Mouse (Mus musculus): ENCODE results near the gene Plscr1. TPM values are rescaled to one million over a fixed set of nuclear protein-coding genes. Genes with fewer than 3 reads are reported as not detected.

Plscr1 gene
- total and polyA plus RNA-seq, 3 experiments, result 5.5 to 9.5 TPM; not detected in 1

Other genes with a start within 250 kb of the Plscr1 start
- not detected in 2 replicates for gene Plscr5, start 56.8 kb upstream of the Plscr1 start, total RNA-seq (2012; rRNA removed)
- not detected for gene Plscr5, start 56.8 kb upstream of the Plscr1 start, polyA plus RNA-seq (2012; ENCODE audit: insufficient read depth in 1 of 2, insufficient read length in 2 of 2, low read depth in 1 of 2, low replicate concordance in 2 of 2, missing spikeins in 1 of 2)
- gene Plscr2, start 25.9 kb downstream of the Plscr1 start, total RNA-seq (2012; rRNA removed), result 0.16 and 0.19 TPM in 2 replicates
- under 1 TPM in 1 of 2 experiments, not detected in 1; 0.11 TPM for gene Plscr2, start 25.9 kb downstream of the Plscr1 start, polyA plus RNA-seq (2012; ENCODE audit: insufficient read depth in 1 of 2, insufficient read length in 2 of 2, low read depth in 1 of 2, low replicate concordance in 2 of 2, missing spikeins in 1 of 2)
- gene 1700057G04Rik, start 59.6 kb downstream of the Plscr1 start, total RNA-seq (2012; rRNA removed), result not detected in 2 replicates
- gene 1700057G04Rik, start 59.6 kb downstream of the Plscr1 start, polyA plus RNA-seq (2012; ENCODE audit: insufficient read depth in 1 of 2, insufficient read length in 2 of 2, low read depth in 1 of 2, low replicate concordance in 2 of 2, missing spikeins in 1 of 2), result under 1 TPM in 1 of 2 experiments, not detected in 1; 0.19 TPM
- gene Plscr4, start 207.6 kb downstream of the Plscr1 start, total RNA-seq (2012; rRNA removed), result not detected in 2 replicates
- gene Plscr4, start 207.6 kb downstream of the Plscr1 start, polyA plus RNA-seq (2012; ENCODE audit: insufficient read depth in 1 of 2, insufficient read length in 2 of 2, low read depth in 1 of 2, low replicate concordance in 2 of 2, missing spikeins in 1 of 2), result not detected

All from MEL (cell line).